In the genomic region with DNA sequence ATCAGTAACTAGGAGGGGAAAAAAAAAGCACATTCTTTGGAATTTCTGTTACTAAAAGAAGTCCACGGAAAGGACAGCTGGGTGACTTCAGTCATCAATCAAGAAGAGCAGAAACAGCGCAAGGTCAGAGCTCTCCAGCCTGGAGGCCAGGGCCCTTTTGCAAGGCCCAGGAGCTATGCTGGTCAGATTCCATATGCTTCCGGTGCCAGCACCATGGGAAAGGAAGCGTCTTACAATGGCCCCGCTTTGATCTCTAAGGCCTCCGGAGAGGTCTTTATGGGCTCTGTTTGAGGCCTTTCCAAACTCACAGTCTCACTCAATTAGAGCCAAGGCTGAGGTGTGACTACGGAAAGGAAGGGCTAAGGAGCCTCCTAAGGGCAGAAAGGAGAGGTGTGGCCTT, we compare ENCODE assay signal across 10 mouse cellular contexts. TPM values are rescaled to one million over a fixed set of nuclear protein-coding genes. Genes with fewer than 3 reads are reported as not detected.
DNase-seq lines count a peak whose midpoint lies in the region; ATAC-seq lines count a peak whose summit lies in the region.
"Had no signal": no experiment of that assay in that cellular context is flagged by ENCODE, and none has a peak within 500 bp of the region (broad histone marks: within the 10 kb centered on the region; RNA-seq: fewer than 3 reads in every experiment).

No protein-coding gene starts in this region.

- H3K4me2 ChIP-seq in intestine, embryonic 15.5 days (replicated peaks), result no peak overlapping the region
- H3K4me2 ChIP-seq: limb, embryonic 12.5 days had no signal

- H3K27ac ChIP-seq in intestine, embryonic 15.5 days, result no peak overlapping the region
- H3K27ac ChIP-seq: limb, embryonic 12.5 days had no signal

- ATAC-seq in intestine, embryonic 15.5 days, result no peak

- H3K27me3 ChIP-seq in intestine, embryonic 15.5 days (replicated peaks), result no peaks in the 10 kb centered on the region
- H3K27me3 ChIP-seq: limb, embryonic 12.5 days had no signal

- H3K4me1 ChIP-seq in intestine, embryonic 15.5 days (replicated peaks), result peaks cover 20% of the 10 kb centered on the region

- no peaks in the 10 kb centered on the region for H3K36me3 ChIP-seq in intestine, embryonic 15.5 days

- DNase-seq in right cerebral cortex, postnatal 10 days (ENCODE audit: low spot score in 2 of 2), result peak; percentile 36 to 52
- no peak for DNase-seq in right cerebral cortex, adult 2 months (ENCODE audit: low spot score in 2 of 2)
- peak; percentile 34 for DNase-seq in heart, adult 8-10 months (ENCODE audit: low spot score)
- peak; percentile 86 for DNase-seq in kidney, postnatal 14 days
- peak; percentile 54 for DNase-seq in yolk sac, embryonic 10.5 days (ENCODE audit: low spot score)
- DNase-seq in right cerebral cortex, postnatal 25 days, result no peak
- DNase-seq in cerebellum, adult 18-20 months, result no peak

- no peak overlapping the region for H3K4me3 ChIP-seq in intestine, embryonic 15.5 days (replicated peaks)
- H3K4me3 ChIP-seq: limb, embryonic 12.5 days had no signal

- 23% methylated on average over 7 of the region's 7 CpGs for WGBS in intestine, embryonic 15.5 days

- H3K9ac ChIP-seq in intestine, embryonic 15.5 days, result no peak overlapping the region
- H3K9ac ChIP-seq: limb, embryonic 12.5 days had no signal

- H3K9me3 ChIP-seq in intestine, embryonic 15.5 days, result no peaks in the 10 kb centered on the region
- H3K9me3 ChIP-seq: G1E; limb, embryonic 12.5 days had no signal

RNA-seq across cellular contexts. Expression of a gene that starts 4.6 kb away (rescaled TPM):
- total RNA-seq in heart, adult 8-10 months (2022), result 10 to 100 TPM; 11.2 to 13.1 (median 12.1) TPM
- polyA plus RNA-seq in intestine, embryonic 15.5 days (2015; fragmentation: Nextera tagmentation; extraction: Ambion mirVana), result 8.0 and 9.5 TPM in 2 replicates

RNA-seq across cellular contexts. Expression of a gene that starts 34.6 kb away (rescaled TPM):
- 10 to 100 TPM; 36.6 to 42.0 (median 41.6) TPM for total RNA-seq in heart, adult 8-10 months (2022)
- 30.9 and 37.6 TPM in 2 replicates for polyA plus RNA-seq in intestine, embryonic 15.5 days (2015; fragmentation: Nextera tagmentation; extraction: Ambion mirVana)

Comparison
In these comparisons a context has a peak if more than half of its experiments do, and no peak if none do; other contexts are left out.
1. DNase-seq: peak in right cerebral cortex, postnatal 10 days (2 of 2), heart, adult 8-10 months (single experiment), kidney, postnatal 14 days (single experiment) and yolk sac, embryonic 10.5 days (single experiment); none in right cerebral cortex, adult 2 months (0 of 2), right cerebral cortex, postnatal 25 days (single experiment) and cerebellum, adult 18-20 months (0 of 2).